Mouse (Mus musculus) CH12.LX (cell line): Measurements from ENCODE around the gene Arhgap25. TPM values are rescaled to one million over a fixed set of nuclear protein-coding genes. Genes with fewer than 3 reads are reported as not detected.

ENCODE experiments used
- DNase-seq: peaks from one replicate; pipeline ENCODE4 v3.0.0-alpha.2; 2013; ENCODE audit errors: extremely low read depth
- H3K27ac ChIP-seq: 2 replicates; pipeline ENCODE4 v1.5.1; 2012; ENCODE audit warnings: low read depth, mild to moderate bottlenecking, control low read depth, moderate library complexity; ENCODE audit not compliant: insufficient read depth
- H3K27me3 ChIP-seq: replicated peaks from 2 replicates; pipeline ENCODE3; 2012; ENCODE audit warnings: inconsistent platforms
- H3K36me3 ChIP-seq, 2 experiments: replicated peaks in 1 of 2; 2 replicates each; pipeline versions ENCODE3 to v1.6.1; 2012; ENCODE audit warnings: inconsistent platforms in 1 of 2, low read length in 1 of 2, mild to moderate bottlenecking in 1 of 2, mixed read lengths in 1 of 2, moderate library complexity in 1 of 2; ENCODE audit not compliant: control insufficient read depth in 1 of 2, insufficient read depth in 1 of 2
- H3K4me1 ChIP-seq, 2 experiments: 2 replicates each; pipeline ENCODE4 v1.6.1; 2012; ENCODE audit warnings: inconsistent platforms in 1 of 2, moderate library complexity in 1 of 2; ENCODE audit not compliant: insufficient read depth in 2 of 2, control insufficient read depth in 1 of 2
- H3K4me2 ChIP-seq: 2 replicates; pipeline ENCODE4 v1.6.1; 2012; ENCODE audit warnings: low read depth, mild to moderate bottlenecking, control low read depth; ENCODE audit not compliant: poor library complexity, insufficient read depth, severe bottlenecking
- H3K4me3 ChIP-seq, 3 experiments: fragments of 150-350 bp in 1 of 3; sonication (generic) in 1 of 3; replicated peaks in 1 of 3; 2 replicates each; pipeline versions ENCODE3 to v1.5.1; 2011 to 2012; ENCODE audit warnings: low read depth in 2 of 3, low read length in 2 of 3, mild to moderate bottlenecking in 2 of 3, moderate library complexity in 2 of 3, control low read depth in 1 of 3, improper control_type of control experiment in 1 of 3, inconsistent platforms in 1 of 3, mixed read lengths in 1 of 3; ENCODE audit not compliant: poor library complexity in 1 of 3
- H3K79me2 ChIP-seq: replicated peaks from 2 replicates; pipeline ENCODE4 v1.6.1; 2012; ENCODE audit warnings: mild to moderate bottlenecking, moderate library complexity; ENCODE audit not compliant: control insufficient read depth, poor library complexity, insufficient read depth, severe bottlenecking; ENCODE audit errors: extremely low read depth
- H3K9ac ChIP-seq: 2 replicates; pipeline ENCODE4 v1.6.1; 2012; ENCODE audit warnings: low read depth, mild to moderate bottlenecking, control low read depth, moderate library complexity; ENCODE audit not compliant: insufficient read depth
- H3K9me3 ChIP-seq: replicated peaks from 2 replicates; pipeline ENCODE3; 2012; ENCODE audit warnings: low read length, inconsistent platforms, mixed read lengths
- BHLHE40 ChIP-seq: IDR thresholded peaks from 2 replicates; pipeline ENCODE4 v1.6.1; 2011; ENCODE audit warnings: mild to moderate bottlenecking, low read depth, low read length, improper control_type of control experiment
- CHD1 ChIP-seq: IDR thresholded peaks from 2 replicates; pipeline ENCODE4 v1.6.1; 2012; ENCODE audit warnings: low read depth, low read length, improper control_type of control experiment, inconsistent platforms
- CHD2 ChIP-seq: IDR thresholded peaks from 2 replicates; pipeline ENCODE4 v1.6.1; 2011; ENCODE audit warnings: low read length, improper control_type of control experiment
- CTCF ChIP-seq, 2 experiments: IDR thresholded peaks in 1 of 2; conservative IDR thresholded peaks in 1 of 2; 2 replicates each; pipeline ENCODE4 v1.5.1; 2011 to 2012; ENCODE audit warnings: low read depth in 2 of 2, low read length in 2 of 2, improper control_type of control experiment in 1 of 2, inconsistent platforms in 1 of 2, mild to moderate bottlenecking in 1 of 2, moderate library complexity in 1 of 2
- E2F4 ChIP-seq: IDR thresholded peaks from 2 replicates; pipeline ENCODE4 v1.6.1; 2011; ENCODE audit warnings: low read depth, low read length, improper control_type of control experiment; ENCODE audit not compliant: insufficient replicate concordance
- ELF1 ChIP-seq: IDR thresholded peaks from 2 replicates; pipeline ENCODE4 v1.6.1; 2014; ENCODE audit warnings: low read depth, mild to moderate bottlenecking, inconsistent platforms, low read length, improper control_type of control experiment
- EP300 ChIP-seq: IDR thresholded peaks from 2 replicates; pipeline ENCODE4 v1.6.1; 2011; ENCODE audit warnings: low read length, improper control_type of control experiment
- ETS1 ChIP-seq: conservative IDR thresholded peaks from 2 replicates; pipeline ENCODE4 v1.6.1; 2012; ENCODE audit warnings: low read depth, mild to moderate bottlenecking, inconsistent platforms, low read length, improper control_type of control experiment, moderate library complexity
- GABPA ChIP-seq: IDR thresholded peaks from 2 replicates; pipeline ENCODE4 v1.6.1; 2012; ENCODE audit warnings: low read depth, low read length, improper control_type of control experiment, inconsistent platforms; ENCODE audit not compliant: insufficient replicate concordance
- HCFC1 ChIP-seq: IDR thresholded peaks from 2 replicates; pipeline ENCODE4 v1.6.1; 2012; ENCODE audit warnings: low read depth, mild to moderate bottlenecking, inconsistent platforms, low read length, improper control_type of control experiment
- IRF4 ChIP-seq: IDR thresholded peaks from 2 replicates; pipeline ENCODE4 v1.6.1; 2014; ENCODE audit warnings: low read depth, mild to moderate bottlenecking, inconsistent platforms, low read length, improper control_type of control experiment
- JUN ChIP-seq: IDR thresholded peaks from 2 replicates; pipeline ENCODE4 v1.6.1; 2011; ENCODE audit warnings: low read depth, mild to moderate bottlenecking, low read length, improper control_type of control experiment, moderate library complexity; ENCODE audit not compliant: insufficient read depth
- JUND ChIP-seq: conservative IDR thresholded peaks from 2 replicates; pipeline ENCODE4 v1.6.1; 2011; ENCODE audit warnings: low read depth, low read length, improper control_type of control experiment
- KAT2A ChIP-seq: IDR thresholded peaks from 2 replicates; pipeline ENCODE4 v1.6.1; 2012; ENCODE audit warnings: low read length, improper control_type of control experiment, inconsistent platforms; ENCODE audit not compliant: insufficient replicate concordance
- MAFK ChIP-seq: IDR thresholded peaks from 2 replicates; pipeline ENCODE4 v1.6.1; 2011; ENCODE audit warnings: low read length, improper control_type of control experiment; ENCODE audit not compliant: insufficient replicate concordance
- MAX ChIP-seq: IDR thresholded peaks from 2 replicates; pipeline ENCODE4 v1.6.1; 2011; ENCODE audit warnings: low read length, improper control_type of control experiment
- MAZ ChIP-seq: IDR thresholded peaks from 2 replicates; pipeline ENCODE4 v1.6.1; 2012; ENCODE audit warnings: low read depth, mild to moderate bottlenecking, inconsistent platforms, low read length, improper control_type of control experiment, moderate library complexity
- MEF2A ChIP-seq: IDR thresholded peaks from 2 replicates; pipeline ENCODE4 v1.6.1; 2014; ENCODE audit warnings: low read depth, mild to moderate bottlenecking, inconsistent platforms, low read length, improper control_type of control experiment, borderline replicate concordance
- MXI1 ChIP-seq: IDR thresholded peaks from 2 replicates; pipeline ENCODE4 v1.6.1; 2011; ENCODE audit warnings: mild to moderate bottlenecking, low read depth, low read length, improper control_type of control experiment
- MYC ChIP-seq: IDR thresholded peaks from 2 replicates; pipeline ENCODE4 v1.6.1; 2011; ENCODE audit warnings: low read depth, mild to moderate bottlenecking, improper control_type of control experiment, low read length
- NELFE ChIP-seq: IDR thresholded peaks from 2 replicates; pipeline ENCODE4 v1.6.1; 2011; ENCODE audit warnings: low read depth, low read length, improper control_type of control experiment
- NRF1 ChIP-seq: IDR thresholded peaks from 2 replicates; pipeline ENCODE4 v1.6.1; 2014; ENCODE audit warnings: low read depth, mild to moderate bottlenecking, inconsistent platforms, low read length, improper control_type of control experiment, moderate library complexity
- PAX5 ChIP-seq: IDR thresholded peaks from 2 replicates; pipeline ENCODE4 v1.6.1; 2012; ENCODE audit warnings: low read length, inconsistent platforms, mixed read lengths
- POLR2A ChIP-seq: IDR thresholded peaks from 2 replicates; pipeline ENCODE4 v1.6.1; 2011; ENCODE audit warnings: low read depth, mild to moderate bottlenecking, improper control_type of control experiment, low read length
- POLR2AphosphoS2 ChIP-seq: IDR thresholded peaks from 2 replicates; pipeline ENCODE4 v1.6.1; 2011; ENCODE audit warnings: low read depth, low read length, improper control_type of control experiment
- RAD21 ChIP-seq: IDR thresholded peaks from 2 replicates; pipeline ENCODE4 v1.6.1; 2011; ENCODE audit warnings: low read depth, mild to moderate bottlenecking, low read length, improper control_type of control experiment, moderate library complexity
- RCOR1 ChIP-seq: conservative IDR thresholded peaks from 2 replicates; pipeline ENCODE4 v1.6.1; 2012; ENCODE audit warnings: low read depth, mild to moderate bottlenecking, inconsistent platforms, low read length, improper control_type of control experiment
- SIN3A ChIP-seq: IDR thresholded peaks from 2 replicates; pipeline ENCODE4 v1.6.1; 2012; ENCODE audit warnings: low read length, improper control_type of control experiment, inconsistent platforms
- SMC3 ChIP-seq: IDR thresholded peaks from 2 replicates; pipeline ENCODE4 v1.6.1; 2011; ENCODE audit warnings: low read depth, low read length, improper control_type of control experiment
- TBP ChIP-seq: conservative IDR thresholded peaks from 2 replicates; pipeline ENCODE4 v1.6.1; 2011; ENCODE audit warnings: low read depth, low read length, improper control_type of control experiment
- TCF12 ChIP-seq: IDR thresholded peaks from 2 replicates; pipeline ENCODE4 v1.6.1; 2014; ENCODE audit warnings: low read depth, mild to moderate bottlenecking, inconsistent platforms, low read length, improper control_type of control experiment
- UBTF ChIP-seq: IDR thresholded peaks from 2 replicates; pipeline ENCODE4 v1.6.1; 2012; ENCODE audit warnings: low read depth, mild to moderate bottlenecking, inconsistent platforms, low read length, improper control_type of control experiment, moderate library complexity
- USF1 ChIP-seq: IDR thresholded peaks from 2 replicates; pipeline ENCODE4 v1.6.1; 2014; ENCODE audit warnings: low read depth, mild to moderate bottlenecking, inconsistent platforms, low read length, improper control_type of control experiment
- USF2 ChIP-seq: conservative IDR thresholded peaks from 2 replicates; pipeline ENCODE4 v1.6.1; 2011; ENCODE audit warnings: low read depth, low read length, improper control_type of control experiment
- ZC3H11A ChIP-seq: IDR thresholded peaks from 2 replicates; pipeline ENCODE4 v1.6.1; 2012; ENCODE audit warnings: low read depth, mild to moderate bottlenecking, inconsistent platforms, low read length, improper control_type of control experiment
- ZKSCAN1 ChIP-seq: IDR thresholded peaks from 2 replicates; pipeline ENCODE4 v1.6.1; 2012; ENCODE audit warnings: low read depth, inconsistent platforms, low read length, improper control_type of control experiment, borderline replicate concordance
- ZMIZ1 ChIP-seq: IDR thresholded peaks from 2 replicates; pipeline ENCODE4 v1.6.1; 2012; ENCODE audit warnings: low read depth, mild to moderate bottlenecking, inconsistent platforms, low read length, improper control_type of control experiment
- ZNF384 ChIP-seq: IDR thresholded peaks from 2 replicates; pipeline ENCODE4 v1.6.1; 2012; ENCODE audit warnings: low read depth, low read length, improper control_type of control experiment, inconsistent platforms
- dilution Hi-C: fragments of 300-500 bp; cut with MboI; formaldehyde crosslinking; loops from 2 replicates; pipeline ENCODE4 v1.14.3; 2020; ENCODE audit warnings: low sequenced_read_pairs; ENCODE audit not compliant: extremely low pct_unique_long_range_greater_than_20kb, extremely low pct_ligation_motif_present
- in situ Hi-C: fragments of 300-500 bp; cut with MboI; formaldehyde crosslinking; loops from 3 replicates; pipeline ENCODE4 v1.14.3; 2019; ENCODE audit warnings: low sequenced_read_pairs, low pct_ligation_motif_present, low pct_unique_long_range_greater_than_20kb, mixed read lengths
- polyA plus RNA-seq: library from polyadenylated mRNA; unstranded; fragments of >175 nt; gene quantifications from 2 replicates; pipeline ENCODE4 v1.2.1, GENCODE M21; 2012; ENCODE audit warnings: low read depth; ENCODE audit not compliant: insufficient read length
- total RNA-seq, 2 experiments: library from RNA; depleted of rRNA; stranded (reverse); fragments of 300-350 nt in 1 of 2; fragments of >200 nt in 1 of 2; gene quantifications; 2 replicates each; pipeline ENCODE4 v1.2.3; 2012 to 2014

Arhgap25 gene
- total and polyA plus RNA-seq, 3 experiments, result 11.7 to 16.5 (median 12.5) TPM

DNA sequence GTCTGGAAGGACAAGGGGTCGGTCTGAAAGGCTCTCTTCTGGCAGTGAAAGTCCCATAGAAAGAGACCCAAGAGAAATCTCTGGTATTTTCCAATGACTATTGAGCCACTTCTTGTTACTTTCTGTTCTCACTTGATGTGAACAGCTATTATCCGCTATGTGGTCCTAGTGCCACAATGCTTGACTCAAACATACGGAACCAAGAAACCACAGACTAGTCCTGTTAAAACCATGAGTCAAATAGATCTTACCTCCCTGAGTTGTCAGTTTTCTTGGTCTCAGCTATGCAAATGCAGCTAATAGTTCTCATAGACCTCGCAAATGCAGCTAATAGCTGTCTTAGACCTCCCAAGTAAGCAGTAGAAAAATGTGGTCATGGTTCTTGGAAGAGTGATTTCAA lies 85.8 kb downstream of the Arhgap25 start:
- dilution Hi-C loops (no loop called here), in situ Hi-C loops (no loop called here)
- Histone ChIP-seq H3K9me3 (no peaks in the 10 kb centered on the region), H3K9ac (no peak overlapping the region), H3K27ac (no peak overlapping the region), H3K4me1 (peaks cover 23 to 69% of the 10 kb centered on the region in 2 experiments), H3K79me2 (no peaks in the 10 kb centered on the region), H3K4me3 (no peak overlapping the region), H3K36me3 (no peaks in the 10 kb centered on the region), H3K27me3 (peaks cover 13% of the 10 kb centered on the region), H3K4me2 (peak overlapping the region; percentile 85)
- DNase-seq, result peak; percentile 92
- no peak for TF ChIP-seq ZMIZ1
- TF ChIP-seq EP300, result peak; percentile 94
- TF ChIP-seq JUND, result peak; percentile 86
- TF ChIP-seq KAT2A, result no peak
- peak; percentile 75 for TF ChIP-seq SIN3A
- no peak for TF ChIP-seq SMC3
- TF ChIP-seq MAFK, result peak; percentile 96
- TF ChIP-seq NELFE, result no peak
- TF ChIP-seq IRF4, result peak; percentile 96
- TF ChIP-seq PAX5, result no peak
- no peak; the same call in 1 of the 2 replicates for TF ChIP-seq RAD21
- no peak for TF ChIP-seq UBTF
- no peak for TF ChIP-seq ZKSCAN1
- no peak for TF ChIP-seq ZNF384
- TF ChIP-seq HCFC1, result no peak
- 0 out of 2 replicates have a peak, but pooled peaks have one; percentile 17 for TF ChIP-seq TBP
- no peak for TF ChIP-seq ZC3H11A
- TF ChIP-seq BHLHE40, result peak; percentile 86
- TF ChIP-seq MAZ, result no peak
- no peak for TF ChIP-seq CTCF (conservative IDR thresholded peaks at IDR 0.05 in 1 of 2, IDR thresholded peaks at IDR 0.05 in 1 of 2; ENCODE audit: low read depth in 2 of 2, low read length in 2 of 2)
- TF ChIP-seq MEF2A, result peak; percentile 69
- TF ChIP-seq USF2, result no peak
- TF ChIP-seq ELF1, result no peak
- no peak for TF ChIP-seq MXI1
- peak; percentile 87 for TF ChIP-seq ETS1
- no peak for TF ChIP-seq E2F4
- no peak for TF ChIP-seq POLR2A
- TF ChIP-seq NRF1, result no peak
- TF ChIP-seq JUN, result peak; percentile 78
- no peak for TF ChIP-seq CHD1
- TF ChIP-seq USF1, result no peak
- TF ChIP-seq GABPA, result no peak
- TF ChIP-seq MYC, result peak; percentile 75
- TF ChIP-seq POLR2AphosphoS2, result no peak
- TF ChIP-seq MAX, result no peak; the same call in 1 of the 2 replicates
- TF ChIP-seq RCOR1, result peak; percentile 91
- 0 out of 2 replicates have a peak, but pooled peaks have one; percentile 71 for TF ChIP-seq TCF12
- peak; percentile 37; the same call in 1 of the 2 replicates for TF ChIP-seq CHD2
